Mouse (Mus musculus) gonadal fat pad, adult 2 months (tissue): ENCODE measurements around the gene Zfp784. TPM values are rescaled to one million over a fixed set of nuclear protein-coding genes. Genes with fewer than 3 reads are reported as not detected.

Experiments
- DNase-seq: peaks from one replicate; pipeline ENCODE4 v3.0.0-alpha.2; 2012; ENCODE audit warnings: low read depth
- polyA plus RNA-seq: library from polyadenylated mRNA; depleted of rRNA; stranded (reverse); fragments of >200 nt; gene quantifications from 2 replicates; pipeline ENCODE4 v1.2.3, GENCODE M21; 2012

Zfp784 gene
- polyA plus RNA-seq, 1 experiment, result 5.5 TPM

DNA sequence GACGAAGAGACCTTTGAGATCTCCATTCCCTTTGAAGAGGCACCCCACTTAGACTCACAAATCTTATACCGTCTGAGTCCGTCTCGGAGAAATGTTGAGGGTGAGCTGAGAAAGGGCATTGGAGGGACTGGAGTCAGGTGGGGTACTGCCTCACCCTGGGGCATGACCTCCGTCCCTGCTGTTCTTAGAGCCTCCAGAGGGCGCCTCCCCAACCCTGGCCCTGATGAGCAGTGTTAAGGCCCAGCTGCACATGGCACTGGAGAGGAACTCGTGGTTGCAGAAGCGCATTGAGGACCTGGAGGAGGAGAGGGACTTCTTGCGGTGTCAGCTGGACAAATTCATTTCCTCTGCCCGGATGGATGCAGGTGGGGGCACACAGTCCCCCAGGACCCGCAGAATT is 19.6 kb upstream of the Zfp784 start:
- DNase-seq, result no peak

DNA sequence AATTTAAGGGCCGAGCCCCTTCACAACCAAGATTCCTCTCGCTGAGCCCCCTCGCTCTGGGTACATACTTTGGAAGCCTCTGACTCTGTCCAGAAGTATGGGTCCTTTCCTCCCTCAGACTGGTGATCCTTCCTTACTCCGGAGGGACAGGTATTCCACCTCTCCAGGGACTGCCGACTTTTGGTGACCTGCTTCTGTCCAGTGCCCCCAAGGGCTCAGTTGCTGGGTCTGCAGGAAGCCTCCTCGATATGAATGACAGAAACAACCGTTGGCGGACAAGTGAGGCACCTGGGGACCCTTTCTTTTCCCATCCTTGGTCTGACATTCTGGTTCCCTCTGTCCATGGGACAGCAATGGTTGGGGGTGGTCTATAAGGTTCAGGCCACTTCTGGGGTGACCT is 19.1 kb upstream of the Zfp784 start:
- DNase-seq, result no peak

DNA sequence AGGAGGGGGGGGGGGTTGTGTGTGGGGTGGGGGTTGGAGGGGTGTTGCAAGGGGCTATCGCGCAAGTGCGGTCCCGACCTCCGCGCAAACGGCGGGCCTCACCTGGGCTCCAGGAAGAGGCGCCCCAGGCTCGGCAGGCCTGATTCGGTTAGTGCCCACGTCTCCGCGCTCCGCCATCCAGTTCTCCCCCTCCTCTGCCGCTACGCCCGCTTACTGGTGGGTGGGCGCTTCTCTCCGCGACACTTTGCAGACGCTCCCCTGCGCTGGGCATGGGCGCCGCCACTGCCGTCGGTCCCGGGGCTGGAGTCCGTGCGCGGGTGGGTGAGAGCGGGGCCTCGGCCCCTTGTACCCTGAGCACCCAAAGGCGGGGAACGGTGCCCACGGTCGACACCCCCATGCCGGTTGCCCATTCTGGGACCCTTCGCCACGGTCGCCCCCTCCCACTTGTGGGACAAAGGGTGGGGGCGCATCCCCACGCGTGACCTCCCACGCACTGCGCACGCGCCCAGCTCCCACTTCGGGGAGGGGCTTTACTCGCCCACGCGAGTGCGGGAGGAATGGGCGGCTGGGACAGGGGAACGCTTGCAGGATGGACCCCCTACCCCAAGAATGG is 18.5 kb upstream of the Zfp784 start:
- DNase-seq, result no peak

DNA sequence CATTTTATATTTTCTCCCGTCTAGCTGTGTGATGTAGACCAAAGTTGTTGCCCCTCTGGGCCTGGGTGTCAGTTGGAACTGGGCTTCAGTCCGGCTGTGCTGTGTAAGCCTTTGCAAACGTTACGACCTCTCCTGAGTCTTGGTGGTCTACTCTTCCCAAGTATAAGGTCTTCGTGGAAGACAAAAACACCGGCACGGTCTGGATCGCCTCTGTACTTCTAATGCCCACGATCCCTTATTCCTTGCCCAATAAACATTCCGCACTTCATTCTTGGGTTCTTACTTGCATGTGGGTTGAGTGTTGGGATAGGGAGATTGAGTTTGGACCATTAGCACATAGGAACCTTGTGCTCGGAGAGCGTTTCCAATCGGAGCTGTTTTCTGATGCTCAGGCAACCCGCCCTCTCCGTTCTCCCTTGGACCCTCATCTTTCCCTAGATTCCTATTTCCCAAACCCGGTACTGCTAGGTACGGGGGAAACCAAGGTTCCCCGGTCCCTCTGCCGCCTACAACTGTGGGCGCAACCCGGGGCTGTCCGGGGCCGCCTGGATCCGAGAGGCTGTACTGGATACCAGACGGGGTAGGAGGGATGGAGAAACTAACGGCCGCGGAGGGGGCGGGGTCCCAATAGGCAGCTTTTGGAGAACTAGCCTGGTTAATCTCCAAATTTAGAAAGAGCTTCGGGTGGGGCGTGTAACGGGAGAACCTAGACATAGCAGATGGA is 15.4 kb upstream of the Zfp784 start:
- DNase-seq, result no peak

DNA sequence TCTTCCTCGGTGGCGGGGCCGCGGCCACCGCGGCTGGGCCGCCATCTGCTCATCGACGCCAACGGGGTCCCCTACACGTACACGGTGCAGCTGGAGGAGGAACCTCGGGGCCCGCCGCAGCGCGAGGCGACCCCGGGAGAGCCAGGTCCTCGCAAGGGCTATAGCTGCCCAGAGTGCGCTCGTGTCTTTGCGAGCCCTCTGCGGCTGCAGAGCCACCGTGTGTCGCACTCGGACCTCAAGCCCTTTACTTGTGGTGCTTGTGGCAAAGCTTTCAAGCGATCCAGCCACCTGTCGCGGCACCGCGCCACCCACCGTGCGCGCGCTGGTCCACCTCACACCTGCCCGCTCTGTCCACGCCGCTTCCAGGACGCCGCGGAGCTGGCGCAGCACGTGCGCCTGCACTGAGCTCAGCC is 14.7 kb upstream of the Zfp784 start:
- DNase-seq, result no peak

DNA sequence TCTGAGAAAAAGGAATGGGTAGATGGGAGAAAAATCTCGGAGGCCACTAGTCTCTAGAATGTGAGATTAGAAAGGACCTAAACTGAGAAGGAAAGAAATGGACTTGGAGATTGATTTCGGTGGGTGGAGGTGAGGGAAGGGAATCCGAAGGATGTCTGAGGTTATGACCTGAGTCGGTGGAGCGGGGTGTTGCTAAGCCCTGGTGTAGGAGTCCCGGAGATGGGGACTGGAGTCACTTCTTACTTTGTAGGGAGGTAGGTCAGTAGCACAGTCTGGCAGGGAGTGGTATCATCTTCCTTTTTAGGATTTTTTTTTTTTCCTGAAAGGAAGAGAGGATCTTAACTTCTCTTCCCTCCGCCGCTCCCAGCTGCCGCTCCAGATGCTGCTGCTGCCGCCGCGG is 14.2 kb upstream of the Zfp784 start:
- no peak for DNase-seq

DNA sequence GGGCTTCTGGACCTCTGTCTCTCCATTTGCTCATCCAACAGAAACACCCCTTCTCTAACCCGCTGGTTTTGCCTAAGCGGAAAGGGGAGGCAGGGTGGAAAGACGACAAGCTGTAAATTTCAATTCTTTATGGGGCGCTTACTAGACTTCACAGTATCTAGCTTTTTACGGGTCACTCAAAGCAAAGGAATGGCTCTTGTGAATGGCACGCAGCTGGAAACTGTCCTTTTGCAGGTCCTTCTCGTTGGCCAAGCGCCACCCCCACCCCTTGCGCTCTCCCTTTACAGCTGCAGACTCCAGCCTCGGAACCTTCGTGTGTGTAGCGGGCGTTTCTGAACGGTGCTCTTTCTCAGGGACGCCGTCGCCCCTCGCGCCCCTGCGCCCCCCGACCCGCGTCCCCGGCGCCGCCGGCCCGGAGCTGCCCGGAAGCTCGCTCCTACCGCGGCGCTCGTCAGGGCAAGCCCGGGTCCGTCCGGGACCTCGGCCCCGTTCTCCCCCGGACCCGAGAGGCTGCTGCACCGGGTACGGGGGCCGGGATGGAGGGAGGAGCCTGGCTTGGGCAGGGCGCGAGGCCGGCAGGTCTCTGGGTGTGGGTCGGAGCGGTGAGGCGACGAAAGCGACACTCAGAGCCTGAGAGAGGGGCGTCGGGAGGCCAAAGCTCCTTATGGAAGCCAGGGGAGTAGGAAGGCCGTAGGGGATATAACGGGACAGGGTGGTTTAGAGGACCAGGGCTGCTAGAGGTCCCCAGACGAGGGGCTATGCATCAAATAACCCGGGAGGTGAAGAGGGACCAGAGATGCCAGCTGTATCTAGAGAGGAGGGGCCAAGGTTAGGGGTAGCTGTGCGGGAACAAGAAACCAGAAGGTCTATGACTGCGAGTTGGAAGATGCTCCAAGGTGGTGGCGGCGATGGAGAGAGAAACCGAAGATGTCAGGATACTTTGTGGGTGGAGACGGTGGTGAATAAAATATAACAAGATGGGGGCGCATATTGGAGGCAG is 13.2 kb upstream of the Zfp784 start, which contains the start of gene Zfp580:
Gene Zfp580 (plus strand): TSS at position 346 of the 1,000 bp plus-strand sequence.
- no peak for DNase-seq

DNA sequence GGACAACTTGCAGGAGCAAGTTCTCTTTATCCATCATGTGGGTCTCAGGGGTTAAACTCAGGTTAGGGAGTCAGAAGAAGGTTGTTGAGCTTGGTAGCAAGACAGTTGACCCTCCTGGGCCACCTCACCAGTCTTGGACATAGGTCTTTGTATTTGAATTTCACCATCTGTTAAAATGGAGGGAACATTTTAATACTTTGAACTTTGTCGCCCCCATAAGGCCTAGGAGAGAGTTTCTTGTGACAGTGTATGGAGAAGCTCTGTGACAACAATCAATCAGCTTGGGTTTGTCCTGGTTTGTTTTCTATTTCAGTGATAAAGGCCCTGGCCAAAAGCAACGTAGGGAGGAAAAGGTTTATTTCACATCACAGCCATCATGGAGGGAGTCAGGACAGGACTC is 9.1 kb upstream of the Zfp784 start:
- DNase-seq, result no peak

DNA sequence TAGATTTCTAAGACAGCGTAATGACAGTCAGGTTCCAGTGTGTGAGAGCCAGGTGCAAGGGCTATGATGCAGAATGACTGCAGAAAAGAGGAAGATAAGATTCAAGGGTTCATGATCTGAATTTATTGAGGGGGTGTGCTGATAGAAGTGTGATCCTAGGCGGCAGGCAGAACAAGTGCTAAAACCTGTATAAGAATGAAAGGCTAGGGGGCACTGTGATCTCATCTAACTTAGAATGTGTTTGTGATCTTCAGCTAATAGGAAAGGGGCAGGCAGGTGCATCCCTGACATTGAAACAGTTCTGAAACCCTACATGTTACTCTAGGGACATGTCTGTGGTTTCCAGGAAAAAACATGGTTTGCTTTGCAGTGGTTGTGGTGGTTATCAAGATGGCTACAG is 7.9 kb upstream of the Zfp784 start:
- no peak for DNase-seq

DNA sequence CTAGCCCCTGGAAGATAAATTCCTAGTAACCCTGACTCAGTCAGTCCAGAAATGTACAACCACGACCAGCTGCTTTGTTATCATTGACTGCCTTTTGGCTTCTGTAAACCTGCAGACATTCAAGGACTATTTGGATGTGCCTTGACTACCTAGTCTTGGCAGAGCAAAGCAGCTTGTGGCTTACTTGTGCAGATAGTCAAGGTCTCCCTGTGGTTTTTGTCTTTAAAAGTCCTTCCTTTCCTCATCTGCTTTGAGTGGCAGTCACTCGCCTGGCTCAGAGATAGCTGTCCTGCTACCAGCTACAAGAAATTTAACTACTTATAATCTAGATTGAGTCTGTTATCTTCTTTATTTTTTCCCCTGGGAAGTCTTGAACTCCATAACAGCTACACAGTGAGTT is 6.7 kb upstream of the Zfp784 start:
- no peak for DNase-seq

DNA sequence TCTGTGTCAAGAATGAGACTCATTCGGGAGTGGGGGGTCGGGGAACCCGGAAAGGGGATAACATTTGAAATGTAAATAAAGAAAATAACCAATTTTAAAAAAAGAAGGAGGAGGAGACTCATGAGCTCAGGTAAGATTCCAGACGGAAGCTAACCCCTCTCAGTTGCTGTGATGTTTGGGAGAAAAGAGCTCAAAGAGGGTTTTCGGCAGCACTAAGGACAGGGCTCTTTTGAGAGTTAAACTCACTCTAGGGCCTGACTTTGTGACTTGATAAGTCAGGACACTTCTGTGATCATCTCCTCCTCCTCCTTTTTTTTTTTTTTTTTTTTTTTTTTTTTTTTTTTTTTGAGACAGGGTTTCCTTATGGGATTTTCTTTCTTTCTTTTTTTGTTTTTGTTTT is 694 bp upstream of the Zfp784 start:
- DNase-seq, result no peak

DNA sequence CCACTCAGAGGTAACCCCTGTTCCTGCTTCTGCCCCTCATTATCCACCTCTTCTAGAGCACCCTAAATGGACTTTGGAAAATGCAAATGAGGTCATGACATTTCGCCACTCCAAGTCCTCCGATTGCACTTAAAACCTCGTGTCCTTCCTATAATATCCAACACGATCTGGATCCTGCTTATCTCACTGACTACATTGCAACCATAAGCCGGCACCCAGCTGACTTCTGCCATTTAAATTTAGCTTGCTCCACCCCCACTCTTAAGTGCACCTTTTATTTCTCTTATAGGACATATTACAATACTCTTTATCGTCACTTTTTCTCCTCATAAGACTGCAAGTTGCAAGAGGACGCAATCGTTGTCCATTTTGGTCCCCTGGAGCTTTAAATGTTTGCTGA is 779 bp downstream of the Zfp784 start:
- DNase-seq, result no peak

DNA sequence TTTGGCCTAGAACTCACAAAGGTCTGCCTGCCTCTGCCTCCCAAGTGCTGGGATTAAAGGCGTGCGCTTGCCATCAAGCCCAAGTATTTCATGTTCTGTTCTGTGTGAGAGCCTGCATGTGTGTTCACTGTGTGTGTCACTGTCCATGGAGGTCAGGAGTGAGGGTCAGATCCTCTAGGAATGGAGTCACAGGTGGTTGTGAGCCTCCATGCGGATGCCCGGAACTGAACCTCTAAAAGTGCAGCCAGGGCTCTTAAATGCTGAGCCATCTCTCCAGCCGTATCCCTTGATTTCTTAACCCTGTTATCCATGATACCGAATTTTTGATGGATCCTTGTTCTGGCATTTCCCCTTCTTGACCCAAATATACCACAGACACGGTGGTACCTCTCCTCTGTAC is 1.2 kb downstream of the Zfp784 start:
- DNase-seq, result no peak

DNA sequence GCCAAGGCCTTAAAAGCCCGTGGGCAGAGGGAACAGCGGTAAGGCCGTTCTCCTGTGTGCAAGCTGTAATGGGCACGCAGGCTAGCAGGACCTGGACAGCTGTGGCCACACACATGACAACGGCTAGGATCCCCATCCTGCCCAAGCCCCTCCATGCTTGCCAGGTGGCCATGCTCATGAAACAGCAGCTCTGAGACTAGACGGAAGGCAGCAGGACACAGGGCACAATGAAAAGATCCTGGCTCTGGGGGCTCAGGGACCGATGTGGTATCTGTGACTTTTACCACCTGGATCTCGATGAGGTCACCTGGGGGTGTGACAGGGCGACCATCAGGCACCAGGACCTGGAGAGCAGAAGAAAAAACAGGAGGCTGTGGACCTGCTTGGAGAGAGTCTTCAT is 2.1 kb downstream of the Zfp784 start:
- DNase-seq, result no peak

DNA sequence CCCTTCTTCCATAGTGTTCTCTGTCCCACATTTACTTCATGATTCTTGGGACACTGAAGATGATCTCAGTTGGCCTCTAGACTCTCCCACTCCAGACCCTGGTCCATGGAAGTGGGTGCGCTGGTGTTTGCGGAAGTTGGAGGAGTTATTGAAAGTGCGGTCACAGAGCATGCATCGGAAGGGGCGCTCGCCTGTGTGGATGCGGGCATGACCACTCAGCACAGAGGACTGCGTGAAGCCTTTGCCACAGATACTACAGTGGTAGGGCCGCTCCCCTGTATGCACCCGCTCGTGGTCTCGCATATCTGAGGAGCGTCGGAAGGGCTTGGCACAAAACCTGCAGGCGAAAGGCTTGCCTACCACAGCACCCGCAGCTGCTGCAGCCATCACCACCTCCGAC is 2.6 kb downstream of the Zfp784 start:
- no peak for DNase-seq

DNA sequence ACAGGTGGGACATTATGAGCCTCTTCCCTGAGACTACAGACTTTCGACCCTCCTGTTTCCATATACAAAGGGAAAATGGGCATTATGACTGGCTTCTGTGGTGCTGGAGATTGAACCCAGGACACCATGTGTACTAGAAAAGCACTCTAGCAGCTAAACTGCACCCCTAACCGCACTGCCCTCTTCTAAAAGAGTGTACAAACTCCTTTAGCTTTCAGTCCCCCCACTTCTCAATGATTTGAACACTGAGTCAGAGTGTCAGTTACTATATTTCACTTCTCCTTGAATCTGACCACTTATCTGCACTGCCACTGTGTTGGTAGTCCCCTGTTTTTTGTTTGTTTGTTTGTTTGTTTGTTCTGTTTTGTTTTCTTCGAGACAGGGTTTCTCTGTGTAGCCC is 4.4 kb downstream of the Zfp784 start, which contains the start of gene 4632433K11Rik:
Gene 4632433K11Rik (plus strand): TSS at position 301 of the 400 bp plus-strand sequence.
- DNase-seq, result no peak

DNA sequence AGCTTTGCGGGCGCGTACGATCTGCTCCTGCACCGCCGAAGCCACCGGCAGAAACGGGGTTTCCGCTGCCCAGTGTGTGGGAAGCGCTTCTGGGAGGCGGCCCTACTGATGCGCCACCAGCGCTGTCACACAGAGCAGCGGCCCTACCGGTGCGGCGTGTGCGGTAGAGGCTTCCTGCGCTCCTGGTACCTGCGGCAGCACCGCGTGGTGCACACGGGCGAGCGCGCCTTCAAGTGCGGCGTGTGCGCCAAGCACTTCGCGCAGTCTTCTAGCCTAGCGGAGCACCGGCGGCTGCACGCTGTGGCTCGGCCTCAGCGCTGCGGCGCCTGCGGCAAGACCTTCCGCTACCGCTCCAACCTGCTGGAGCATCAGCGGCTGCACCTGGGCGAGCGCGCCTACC is 6.8 kb downstream of the Zfp784 start:
- DNase-seq, result no peak

DNA sequence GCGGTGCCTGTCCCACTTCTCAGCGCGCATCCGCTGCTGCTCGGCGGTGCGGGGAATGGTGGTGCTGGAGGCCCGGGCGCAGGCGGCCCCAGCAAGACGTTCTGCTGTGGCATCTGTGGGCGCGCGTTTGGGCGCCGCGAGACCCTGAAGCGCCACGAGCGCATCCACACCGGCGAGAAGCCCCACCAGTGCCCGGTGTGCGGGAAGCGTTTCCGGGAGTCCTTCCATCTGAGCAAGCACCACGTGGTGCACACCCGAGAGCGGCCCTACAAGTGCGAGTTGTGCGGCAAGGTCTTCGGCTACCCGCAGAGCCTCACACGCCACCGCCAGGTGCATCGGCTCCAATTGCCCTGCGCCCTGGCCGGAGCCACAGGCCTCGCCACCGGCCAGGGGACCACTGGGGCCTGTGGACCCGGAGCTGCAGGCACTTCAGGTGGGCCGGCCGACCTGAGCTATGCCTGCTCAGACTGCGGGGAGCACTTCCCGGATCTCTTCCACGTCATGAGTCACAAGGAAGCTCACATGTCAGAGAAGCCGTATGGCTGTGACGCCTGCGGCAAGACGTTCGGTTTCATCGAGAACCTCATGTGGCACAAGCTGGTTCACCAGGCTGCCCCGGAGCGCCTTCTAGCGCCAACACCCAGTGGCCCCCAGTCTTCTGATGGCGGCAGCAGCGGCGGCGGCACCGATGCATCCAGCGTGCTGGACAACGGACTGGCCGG is 7.5 kb downstream of the Zfp784 start:
- no peak for DNase-seq

DNA sequence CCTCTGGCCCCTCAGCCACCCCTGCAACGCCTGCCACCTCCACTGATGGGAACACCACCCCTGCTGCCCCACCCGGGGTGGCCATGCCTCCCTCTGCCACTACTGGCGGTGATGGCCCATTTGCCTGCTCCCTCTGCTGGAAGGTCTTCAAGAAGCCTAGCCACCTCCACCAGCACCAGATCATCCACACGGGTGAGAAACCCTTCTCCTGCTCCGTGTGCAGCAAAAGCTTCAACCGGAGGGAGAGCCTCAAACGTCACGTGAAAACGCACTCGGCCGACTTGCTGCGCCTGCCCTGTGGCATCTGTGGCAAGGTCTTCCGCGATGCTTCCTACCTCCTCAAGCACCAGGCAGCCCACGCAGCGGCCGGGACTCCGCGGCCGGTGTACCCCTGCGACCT is 8.3 kb downstream of the Zfp784 start:
- no peak for DNase-seq

DNA sequence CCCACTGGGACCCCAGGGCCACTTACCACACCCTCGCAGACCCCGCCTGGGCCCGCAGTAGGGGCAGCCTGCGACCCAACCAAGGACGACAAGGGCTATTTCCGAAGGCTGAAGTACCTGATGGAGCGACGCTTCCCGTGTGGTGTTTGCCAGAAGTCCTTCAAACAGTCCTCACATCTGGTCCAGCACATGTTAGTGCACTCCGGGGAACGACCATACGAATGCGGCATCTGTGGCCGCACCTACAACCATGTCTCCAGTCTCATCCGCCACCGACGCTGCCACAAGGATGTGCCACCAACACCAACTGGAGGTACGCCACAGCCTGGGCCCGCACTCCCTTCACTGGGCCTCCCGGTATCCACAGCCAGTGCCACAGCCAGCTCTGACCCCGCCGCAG is 8.7 kb downstream of the Zfp784 start:
- DNase-seq, result no peak

DNA sequence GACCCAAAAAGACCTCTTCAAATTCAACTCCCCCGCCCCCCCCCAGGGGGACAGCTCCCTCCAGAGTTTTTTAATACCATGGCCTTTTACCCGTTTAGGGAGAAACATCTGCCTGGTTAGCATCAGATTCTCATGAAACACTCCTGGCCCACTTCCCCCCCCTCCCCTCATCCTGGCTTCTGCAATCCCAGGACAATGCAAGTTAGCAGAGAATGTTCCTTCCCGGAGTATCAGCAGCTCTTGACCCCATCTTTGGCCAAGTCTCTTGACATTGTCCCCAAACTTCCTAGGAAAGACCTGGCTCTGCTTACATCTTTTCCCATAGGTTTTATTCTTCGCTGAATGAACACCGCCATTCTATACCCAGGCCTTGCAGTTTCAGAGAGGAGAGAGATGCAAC is 17.0 kb downstream of the Zfp784 start:
- no peak for DNase-seq

DNA sequence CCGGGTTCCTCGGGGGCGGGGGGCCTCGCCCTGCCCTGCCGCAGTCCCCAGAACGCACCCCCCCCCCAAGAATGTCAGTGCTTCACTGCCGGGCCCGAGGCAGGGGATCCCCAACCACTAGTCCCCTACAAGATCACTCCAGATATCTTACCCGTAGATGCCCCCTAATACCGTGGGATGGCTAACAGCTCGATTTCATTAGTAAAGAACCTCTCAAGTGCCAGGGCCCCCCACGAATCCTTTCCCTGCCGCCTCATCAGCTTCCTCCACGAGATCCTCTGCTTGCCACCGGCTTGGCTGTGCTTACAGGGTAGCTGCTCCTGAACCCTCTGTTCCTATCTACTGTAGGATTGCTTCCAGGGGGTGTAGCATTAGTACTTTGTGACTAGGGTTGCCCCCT is 17.6 kb downstream of the Zfp784 start:
- DNase-seq, result no peak
